Mouse (Mus musculus) CH12.LX (cell line): ENCODE results near the gene Dctn5. TPM values are rescaled to one million over a fixed set of nuclear protein-coding genes. Genes with fewer than 3 reads are reported as not detected.

Experiments
- DNase-seq: peaks from one replicate; pipeline ENCODE4 v3.0.0-alpha.2; 2013; ENCODE audit errors: extremely low read depth
- H3K27ac ChIP-seq: 2 replicates; pipeline ENCODE4 v1.5.1; 2012; ENCODE audit warnings: low read depth, mild to moderate bottlenecking, control low read depth, moderate library complexity; ENCODE audit not compliant: insufficient read depth
- H3K27me3 ChIP-seq: replicated peaks from 2 replicates; pipeline ENCODE3; 2012; ENCODE audit warnings: inconsistent platforms
- H3K36me3 ChIP-seq, 2 experiments: replicated peaks in 1 of 2; 2 replicates each; pipeline versions ENCODE3 to v1.6.1; 2012; ENCODE audit warnings: inconsistent platforms in 1 of 2, low read length in 1 of 2, mild to moderate bottlenecking in 1 of 2, mixed read lengths in 1 of 2, moderate library complexity in 1 of 2; ENCODE audit not compliant: control insufficient read depth in 1 of 2, insufficient read depth in 1 of 2
- H3K4me1 ChIP-seq, 2 experiments: 2 replicates each; pipeline ENCODE4 v1.6.1; 2012; ENCODE audit warnings: inconsistent platforms in 1 of 2, moderate library complexity in 1 of 2; ENCODE audit not compliant: insufficient read depth in 2 of 2, control insufficient read depth in 1 of 2
- H3K4me2 ChIP-seq: 2 replicates; pipeline ENCODE4 v1.6.1; 2012; ENCODE audit warnings: low read depth, mild to moderate bottlenecking, control low read depth; ENCODE audit not compliant: poor library complexity, insufficient read depth, severe bottlenecking
- H3K4me3 ChIP-seq, 3 experiments: fragments of 150-350 bp in 1 of 3; sonication (generic) in 1 of 3; replicated peaks in 1 of 3; 2 replicates each; pipeline versions ENCODE3 to v1.5.1; 2011 to 2012; ENCODE audit warnings: low read depth in 2 of 3, low read length in 2 of 3, mild to moderate bottlenecking in 2 of 3, moderate library complexity in 2 of 3, control low read depth in 1 of 3, improper control_type of control experiment in 1 of 3, inconsistent platforms in 1 of 3, mixed read lengths in 1 of 3; ENCODE audit not compliant: poor library complexity in 1 of 3
- H3K79me2 ChIP-seq: replicated peaks from 2 replicates; pipeline ENCODE4 v1.6.1; 2012; ENCODE audit warnings: mild to moderate bottlenecking, moderate library complexity; ENCODE audit not compliant: control insufficient read depth, poor library complexity, insufficient read depth, severe bottlenecking; ENCODE audit errors: extremely low read depth
- H3K9ac ChIP-seq: 2 replicates; pipeline ENCODE4 v1.6.1; 2012; ENCODE audit warnings: low read depth, mild to moderate bottlenecking, control low read depth, moderate library complexity; ENCODE audit not compliant: insufficient read depth
- H3K9me3 ChIP-seq: replicated peaks from 2 replicates; pipeline ENCODE3; 2012; ENCODE audit warnings: low read length, inconsistent platforms, mixed read lengths
- CTCF ChIP-seq, 2 experiments: IDR thresholded peaks in 1 of 2; conservative IDR thresholded peaks in 1 of 2; 2 replicates each; pipeline ENCODE4 v1.5.1; 2011 to 2012; ENCODE audit warnings: low read depth in 2 of 2, low read length in 2 of 2, improper control_type of control experiment in 1 of 2, inconsistent platforms in 1 of 2, mild to moderate bottlenecking in 1 of 2, moderate library complexity in 1 of 2
- ELF1 ChIP-seq: IDR thresholded peaks from 2 replicates; pipeline ENCODE4 v1.6.1; 2014; ENCODE audit warnings: low read depth, mild to moderate bottlenecking, inconsistent platforms, low read length, improper control_type of control experiment
- ETS1 ChIP-seq: conservative IDR thresholded peaks from 2 replicates; pipeline ENCODE4 v1.6.1; 2012; ENCODE audit warnings: low read depth, mild to moderate bottlenecking, inconsistent platforms, low read length, improper control_type of control experiment, moderate library complexity
- JUN ChIP-seq: IDR thresholded peaks from 2 replicates; pipeline ENCODE4 v1.6.1; 2011; ENCODE audit warnings: low read depth, mild to moderate bottlenecking, low read length, improper control_type of control experiment, moderate library complexity; ENCODE audit not compliant: insufficient read depth
- JUND ChIP-seq: conservative IDR thresholded peaks from 2 replicates; pipeline ENCODE4 v1.6.1; 2011; ENCODE audit warnings: low read depth, low read length, improper control_type of control experiment
- MAFK ChIP-seq: IDR thresholded peaks from 2 replicates; pipeline ENCODE4 v1.6.1; 2011; ENCODE audit warnings: low read length, improper control_type of control experiment; ENCODE audit not compliant: insufficient replicate concordance
- MAZ ChIP-seq: IDR thresholded peaks from 2 replicates; pipeline ENCODE4 v1.6.1; 2012; ENCODE audit warnings: low read depth, mild to moderate bottlenecking, inconsistent platforms, low read length, improper control_type of control experiment, moderate library complexity
- MEF2A ChIP-seq: IDR thresholded peaks from 2 replicates; pipeline ENCODE4 v1.6.1; 2014; ENCODE audit warnings: low read depth, mild to moderate bottlenecking, inconsistent platforms, low read length, improper control_type of control experiment, borderline replicate concordance
- MYC ChIP-seq: IDR thresholded peaks from 2 replicates; pipeline ENCODE4 v1.6.1; 2011; ENCODE audit warnings: low read depth, mild to moderate bottlenecking, improper control_type of control experiment, low read length
- NELFE ChIP-seq: IDR thresholded peaks from 2 replicates; pipeline ENCODE4 v1.6.1; 2011; ENCODE audit warnings: low read depth, low read length, improper control_type of control experiment
- NRF1 ChIP-seq: IDR thresholded peaks from 2 replicates; pipeline ENCODE4 v1.6.1; 2014; ENCODE audit warnings: low read depth, mild to moderate bottlenecking, inconsistent platforms, low read length, improper control_type of control experiment, moderate library complexity
- PAX5 ChIP-seq: IDR thresholded peaks from 2 replicates; pipeline ENCODE4 v1.6.1; 2012; ENCODE audit warnings: low read length, inconsistent platforms, mixed read lengths
- POLR2AphosphoS2 ChIP-seq: IDR thresholded peaks from 2 replicates; pipeline ENCODE4 v1.6.1; 2011; ENCODE audit warnings: low read depth, low read length, improper control_type of control experiment
- RCOR1 ChIP-seq: conservative IDR thresholded peaks from 2 replicates; pipeline ENCODE4 v1.6.1; 2012; ENCODE audit warnings: low read depth, mild to moderate bottlenecking, inconsistent platforms, low read length, improper control_type of control experiment
- SMC3 ChIP-seq: IDR thresholded peaks from 2 replicates; pipeline ENCODE4 v1.6.1; 2011; ENCODE audit warnings: low read depth, low read length, improper control_type of control experiment
- TCF12 ChIP-seq: IDR thresholded peaks from 2 replicates; pipeline ENCODE4 v1.6.1; 2014; ENCODE audit warnings: low read depth, mild to moderate bottlenecking, inconsistent platforms, low read length, improper control_type of control experiment
- dilution Hi-C: fragments of 300-500 bp; cut with MboI; formaldehyde crosslinking; loops from 2 replicates; pipeline ENCODE4 v1.14.3; 2020; ENCODE audit warnings: low sequenced_read_pairs; ENCODE audit not compliant: extremely low pct_unique_long_range_greater_than_20kb, extremely low pct_ligation_motif_present
- in situ Hi-C: fragments of 300-500 bp; cut with MboI; formaldehyde crosslinking; loops from 3 replicates; pipeline ENCODE4 v1.14.3; 2019; ENCODE audit warnings: low sequenced_read_pairs, low pct_ligation_motif_present, low pct_unique_long_range_greater_than_20kb, mixed read lengths
- polyA plus RNA-seq: library from polyadenylated mRNA; unstranded; fragments of >175 nt; gene quantifications from 2 replicates; pipeline ENCODE4 v1.2.1, GENCODE M21; 2012; ENCODE audit warnings: low read depth; ENCODE audit not compliant: insufficient read length
- total RNA-seq, 2 experiments: library from RNA; depleted of rRNA; stranded (reverse); fragments of 300-350 nt in 1 of 2; fragments of >200 nt in 1 of 2; gene quantifications; 2 replicates each; pipeline ENCODE4 v1.2.3; 2012 to 2014

The Dctn5 gene
- total and polyA plus RNA-seq, 3 experiments = 56.5 to 74.7 (median 62.7) TPM

GRCm38 (mm10) chr7:122160037-122160436 is 27.2 kb downstream of the Dctn5 start:
- Histone ChIP-seq H3K27ac (no peak overlapping the region), H3K9ac (peak overlapping the region; percentile 68), H3K36me3 (peaks cover 30 to 55% of the 10 kb centered on the region in 2 experiments), H3K4me1 (peaks cover 11 to 51% of the 10 kb centered on the region in 2 experiments), H3K4me2 (peak overlapping the region; percentile 57), H3K9me3 (no peaks in the 10 kb centered on the region), H3K27me3 (no peaks in the 10 kb centered on the region), H3K4me3 (peak overlapping the region; percentile 59 to 81 (median 74)), H3K79me2 (peaks cover 23% of the 10 kb centered on the region)
- in situ Hi-C loops = no loop called here
- dilution Hi-C loops = no loop called here
- peak; percentile 22 for DNase-seq
- peak; percentile 28; the same call in 1 of the 2 replicates for TF ChIP-seq TCF12
- TF ChIP-seq ELF1 = peak; percentile 13; the same call in 1 of the 2 replicates
- TF ChIP-seq SMC3 = no peak

GRCm38 (mm10) chr7:122163766-122164165 is 30.9 kb downstream of the Dctn5 start:
- Histone ChIP-seq H3K4me3 (no peak overlapping the region), H3K4me1 (peaks cover 5 to 41% of the 10 kb centered on the region in 2 experiments; a peak in 2 of 4 replicates), H3K9ac (no peak overlapping the region), H3K27me3 (no peaks in the 10 kb centered on the region), H3K9me3 (no peaks in the 10 kb centered on the region)
- dilution Hi-C loops = no loop called here
- DNase-seq = no peak
- in situ Hi-C loops = no loop called here
- no peak for TF ChIP-seq JUND
- TF ChIP-seq MYC = no peak
- TF ChIP-seq SMC3 = no peak
- TF ChIP-seq MAZ = no peak
- no peak for TF ChIP-seq MAFK
- no peak for TF ChIP-seq RCOR1
- TF ChIP-seq JUN = no peak
- no peak for TF ChIP-seq NRF1
- TF ChIP-seq TCF12 = no peak
- TF ChIP-seq ETS1 = no peak
- no peak for TF ChIP-seq MEF2A
- no peak for TF ChIP-seq NELFE
- TF ChIP-seq PAX5 = no peak
- no peak for TF ChIP-seq CTCF (conservative IDR thresholded peaks at IDR 0.05 in 1 of 2, IDR thresholded peaks at IDR 0.05 in 1 of 2; ENCODE audit: low read depth in 2 of 2, low read length in 2 of 2)
- no peak for TF ChIP-seq POLR2AphosphoS2
- TF ChIP-seq, all 38 proteins: peak for 0
- Histone ChIP-seq H3K79me2 (peaks cover 23% of the 10 kb centered on the region), H3K27ac (no peak overlapping the region), H3K4me2 (no peak overlapping the region), H3K36me3 (peaks cover 59 to 81% of the 10 kb centered on the region in 2 experiments)
